Mouse (Mus musculus) embryonic fibroblast, embryonic 13.5 days (primary cell): ENCODE data around the gene Mrpl42.
"Not testable (repeated sequence)": the region's sequence is repeated elsewhere in the genome, so short reads cannot be mapped to it uniquely, and the experiment has no call there.

ENCODE experiments used
- CTCF ChIP-seq: IDR thresholded peaks from 2 replicates; pipeline ENCODE4 v1.5.1; 2011; ENCODE audit warnings: mild to moderate bottlenecking, control low read depth, low read length, moderate library complexity, borderline replicate concordance; ENCODE audit not compliant: insufficient read depth
- POLR2A ChIP-seq: IDR thresholded peaks from 2 replicates; pipeline ENCODE4 v1.6.1; 2011; ENCODE audit warnings: low read depth, mild to moderate bottlenecking, control low read depth, low read length, moderate library complexity

DNA sequence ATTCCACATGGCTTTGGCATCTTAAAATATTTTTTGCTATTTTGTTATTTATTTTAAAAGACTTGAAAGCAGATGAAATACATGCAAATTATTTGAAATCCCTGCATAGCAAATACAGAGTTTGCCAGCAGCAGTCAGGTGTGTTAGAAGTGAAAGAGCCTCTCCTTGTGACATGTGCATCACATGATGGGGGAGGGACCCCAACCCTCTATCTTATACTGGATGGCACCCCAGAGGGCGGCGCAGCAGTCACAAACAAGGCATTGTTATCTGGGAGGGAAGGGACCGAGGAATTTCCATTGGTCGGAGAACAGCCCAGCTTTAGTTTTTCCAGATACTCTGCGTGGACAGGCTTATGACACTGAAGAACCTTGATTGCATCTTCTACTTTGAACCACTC is 47.3 kb upstream of the Mrpl42 start:
- not testable (repeated sequence) for TF ChIP-seq POLR2A, CTCF
